Mouse (Mus musculus): ENCODE measurements around the gene Olfr448. TPM values are rescaled to one million over a fixed set of nuclear protein-coding genes. Genes with fewer than 3 reads are reported as not detected.

Olfr448 gene
- polyA plus RNA-seq, 1 experiment, result not detected

DNA sequence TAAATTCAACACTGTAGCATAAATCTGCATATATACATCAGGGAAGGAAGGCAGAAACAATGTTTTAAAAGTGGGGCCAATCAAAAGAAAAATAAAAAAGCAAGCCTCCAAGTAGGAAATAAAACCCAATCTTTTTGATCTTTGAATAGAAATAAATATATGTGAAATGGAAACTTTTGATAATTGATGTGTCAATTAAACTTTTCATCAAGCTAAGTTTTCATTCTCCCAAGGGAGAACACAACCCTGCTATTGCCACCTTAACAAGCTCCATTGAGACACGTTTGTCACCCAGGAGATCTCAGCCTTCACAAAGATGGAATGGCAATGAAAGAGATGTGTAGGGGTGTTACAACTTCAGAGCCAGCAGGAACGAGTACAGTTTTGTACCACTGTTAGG is 30.8 kb downstream of the Olfr448 start, which contains the start of gene Olfr446:
TSS of gene Olfr446 (plus strand) at position 301 of the 400 bp plus-strand sequence.
- TF ChIP-seq EP300 (IDR thresholded peaks at IDR 0.05; ENCODE audit: insufficient read depth, low read depth, low read length) (no peak), POLR2A (IDR thresholded peaks at IDR 0.05; ENCODE audit: insufficient read depth, low read length) (no peak), CTCF (IDR thresholded peaks at IDR 0.05; ENCODE audit: low read depth, low read length) (no peak)
- H3K4me1 ChIP-seq (ENCODE audit: control insufficient read depth, insufficient read depth, low read length), result no peaks in the 10 kb centered on the region
- H3K9me3 ChIP-seq (replicated peaks; ENCODE audit: control insufficient read depth, insufficient read depth, low read length, poor library complexity, severe bottlenecking), result no peaks in the 10 kb centered on the region
- no peak within 1 kb of the TSS for H3K9ac ChIP-seq (ENCODE audit: low read depth, poor library complexity, severe bottlenecking)
- no peak within 1 kb of the TSS for H3K4me3 ChIP-seq (ENCODE audit: low read depth, low read length)
- no peak within 1 kb of the TSS for H3K27ac ChIP-seq (ENCODE audit: insufficient read depth, low read length)
- H3K27me3 ChIP-seq (ENCODE audit: control insufficient read depth, insufficient read depth, low read length, poor library complexity, severe bottlenecking), result no peaks in the 10 kb centered on the region
- no peaks in the 10 kb centered on the region for H3K36me3 ChIP-seq (ENCODE audit: control insufficient read depth, insufficient read depth, low read length, poor library complexity, severe bottlenecking)

Other genes starting within 250 kb of the Olfr448 start
- 3.4 and 4.5 TPM in 2 replicates for gene Tcaf2, start 245.2 kb upstream of the Olfr448 start, polyA plus RNA-seq (2011; ENCODE audit: insufficient read depth, insufficient read length, low read depth, missing spikeins)
- gene Tcaf1, start 180.4 kb upstream of the Olfr448 start, polyA plus RNA-seq (2011; ENCODE audit: insufficient read depth, insufficient read length, low read depth, missing spikeins), result 25.2 and 35.6 TPM in 2 replicates
- gene Olfr453, start 151.1 kb upstream of the Olfr448 start, polyA plus RNA-seq (2011; ENCODE audit: insufficient read depth, insufficient read length, low read depth, missing spikeins), result not detected in 2 replicates
- gene Olfr38, start 134.0 kb upstream of the Olfr448 start, polyA plus RNA-seq (2011; ENCODE audit: insufficient read depth, insufficient read length, low read depth, missing spikeins), result not detected in 2 replicates
- not detected in 2 replicates for gene Olfr452, start 105.3 kb upstream of the Olfr448 start, polyA plus RNA-seq (2011; ENCODE audit: insufficient read depth, insufficient read length, low read depth, missing spikeins)
- not detected in 2 replicates for gene Olfr450, start 78.5 kb upstream of the Olfr448 start, polyA plus RNA-seq (2011; ENCODE audit: insufficient read depth, insufficient read length, low read depth, missing spikeins)
- not detected in 2 replicates for gene Olfr449, start 56.1 kb upstream of the Olfr448 start, polyA plus RNA-seq (2011; ENCODE audit: insufficient read depth, insufficient read length, low read depth, missing spikeins)
- gene Olfr447, start 18.4 kb downstream of the Olfr448 start, polyA plus RNA-seq (2011; ENCODE audit: insufficient read depth, insufficient read length, low read depth, missing spikeins), result not detected in 2 replicates
- gene Olfr446, start 30.9 kb downstream of the Olfr448 start, polyA plus RNA-seq (2011; ENCODE audit: insufficient read depth, insufficient read length, low read depth, missing spikeins), result not detected in 2 replicates
- not detected in 2 replicates for gene Olfr444, start 58.6 kb downstream of the Olfr448 start, polyA plus RNA-seq (2011; ENCODE audit: insufficient read depth, insufficient read length, low read depth, missing spikeins)
- not detected in 2 replicates for gene Olfr441, start 215.9 kb downstream of the Olfr448 start, polyA plus RNA-seq (2011; ENCODE audit: insufficient read depth, insufficient read length, low read depth, missing spikeins)

Data from ES-Bruce4 (cell line).